Mouse (Mus musculus): ENCODE results near the gene Ccdc134. TPM values are rescaled to one million over a fixed set of nuclear protein-coding genes. Genes with fewer than 3 reads are reported as not detected.

The Ccdc134 gene
- total RNA-seq, 2 experiments from 2014 or later: 12.4 to 12.9 TPM

DNA sequence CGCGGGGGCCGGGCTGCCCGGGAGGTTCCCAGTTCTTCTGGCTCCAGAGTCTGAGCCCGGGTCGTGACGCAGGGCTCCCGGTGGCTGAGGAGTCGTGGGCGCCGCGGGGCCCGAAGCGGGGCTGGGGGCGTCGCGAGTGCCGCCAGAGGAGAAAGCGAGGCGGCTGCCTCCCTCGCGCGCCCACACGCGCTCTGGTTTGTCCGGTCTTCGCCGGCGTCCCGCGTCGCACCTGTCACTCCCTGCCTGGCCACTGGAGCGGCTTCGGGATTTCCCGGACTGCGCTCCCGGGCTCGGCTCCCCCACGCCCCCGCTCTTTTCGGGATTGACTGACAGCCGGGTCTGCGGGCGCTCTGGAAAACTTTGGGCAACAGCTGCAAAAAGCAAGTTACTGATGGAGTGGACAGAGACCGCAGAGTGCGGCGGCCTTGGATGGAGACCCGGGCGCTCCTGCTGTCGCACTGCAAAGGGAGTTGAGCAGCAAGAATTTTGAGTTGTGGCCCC, 19.9 kb downstream of the Ccdc134 start:
- DNase-seq (ENCODE audit: low spot score in 2 of 2): peak; percentile 53 to 59

DNA sequence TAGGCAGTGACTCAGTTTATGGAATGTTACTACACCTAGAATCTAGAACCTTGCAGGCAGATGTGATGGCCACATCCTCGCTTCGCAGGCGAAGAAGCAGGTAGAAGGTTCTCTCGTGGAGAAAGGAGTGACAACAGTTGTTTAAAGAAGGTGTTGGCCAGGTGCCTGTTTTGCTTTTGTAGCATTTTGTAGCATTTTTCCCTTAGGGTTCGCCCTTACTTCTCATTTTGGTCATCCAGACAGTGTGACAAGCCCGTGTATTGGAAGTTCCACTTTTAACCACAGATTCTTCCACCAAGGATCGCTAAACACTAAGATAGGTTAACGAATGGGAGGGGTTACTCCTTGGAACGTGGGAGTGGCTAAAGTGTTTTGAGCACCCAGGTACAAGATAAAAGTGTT, 20.8 kb downstream of the Ccdc134 start:
- no peak for DNase-seq (ENCODE audit: low spot score in 2 of 2)

DNA sequence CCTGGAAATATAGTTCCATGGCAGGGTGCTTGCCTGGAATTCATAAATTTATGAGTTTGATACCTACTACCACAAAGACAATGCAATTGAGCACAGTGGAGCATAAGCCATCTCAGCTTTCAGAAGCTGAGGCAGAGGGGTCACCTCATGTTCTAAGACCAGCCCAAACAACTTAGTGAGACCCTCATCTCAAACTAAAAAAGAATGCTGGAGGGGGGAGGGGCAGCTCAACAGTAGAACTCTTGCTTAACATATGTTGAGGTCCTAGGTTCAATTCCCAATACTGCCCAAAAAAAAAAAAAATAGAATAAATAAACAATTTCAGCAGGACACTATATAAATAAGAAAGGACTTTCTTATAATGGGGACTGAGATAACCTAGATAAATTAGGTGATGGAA, 22.3 kb downstream of the Ccdc134 start:
- DNase-seq (ENCODE audit: low spot score in 2 of 2): no peak

DNA sequence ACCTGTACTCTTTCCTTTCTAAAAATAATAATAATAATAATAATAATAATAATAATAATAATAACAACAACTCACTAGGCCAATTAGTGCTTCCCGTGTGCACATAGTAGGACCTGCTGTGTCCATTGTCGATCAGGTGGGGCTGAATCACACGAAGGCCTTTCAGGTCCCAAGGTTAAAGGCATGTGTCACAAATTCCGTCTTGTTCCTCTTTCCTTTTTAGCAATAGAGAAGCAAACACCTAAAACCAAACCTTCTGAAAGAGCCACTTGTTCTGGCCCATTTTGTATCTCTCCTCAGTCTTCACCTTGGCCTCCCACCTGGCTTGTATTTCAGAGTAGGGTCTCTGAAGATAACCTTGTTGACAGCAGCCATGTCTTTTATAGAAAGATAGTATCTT, 23.5 kb downstream of the Ccdc134 start:
- no peak for DNase-seq (ENCODE audit: low spot score in 2 of 2)

DNA sequence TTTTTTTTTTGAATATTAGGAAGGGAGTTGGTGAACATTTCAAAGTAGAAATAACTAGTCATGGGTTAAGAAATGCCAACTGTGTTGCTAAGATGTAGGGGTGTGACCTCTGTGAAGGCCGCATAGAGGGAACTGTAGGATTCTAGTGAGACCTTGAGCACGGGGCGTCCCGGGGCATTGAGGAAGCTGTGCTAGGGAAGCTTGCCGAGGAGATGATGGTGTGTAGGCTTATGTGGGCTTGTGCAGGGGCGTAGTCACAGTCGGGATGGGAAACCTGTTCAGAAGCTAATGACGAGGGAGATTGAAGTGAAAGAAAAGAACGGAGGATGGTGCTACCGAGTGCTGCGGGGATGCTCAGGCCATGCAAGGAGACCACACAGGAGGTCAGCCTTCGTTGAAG, 24.3 kb downstream of the Ccdc134 start:
- DNase-seq (ENCODE audit: low spot score in 2 of 2): no peak

DNA sequence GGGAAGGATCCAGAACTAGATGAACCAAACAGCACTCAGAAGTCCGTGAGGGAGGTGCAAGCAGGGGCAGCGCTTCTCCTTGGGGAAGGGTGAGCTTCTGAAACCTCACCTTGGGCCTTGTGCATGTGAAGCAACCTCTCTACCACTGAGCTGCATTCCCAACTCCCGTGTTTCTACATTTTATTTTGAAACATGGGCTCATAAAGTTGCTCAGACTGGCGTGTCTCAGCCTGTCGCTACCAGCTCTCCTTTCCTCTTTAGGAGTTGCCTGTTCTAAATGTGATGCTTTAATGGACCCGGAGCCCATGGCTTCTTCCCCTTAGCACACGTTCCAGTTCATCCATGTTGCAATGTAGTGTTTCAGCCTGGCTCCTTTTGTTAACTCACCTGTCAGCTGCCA, 24.7 kb downstream of the Ccdc134 start:
- DNase-seq (ENCODE audit: low spot score in 2 of 2): no peak

DNA sequence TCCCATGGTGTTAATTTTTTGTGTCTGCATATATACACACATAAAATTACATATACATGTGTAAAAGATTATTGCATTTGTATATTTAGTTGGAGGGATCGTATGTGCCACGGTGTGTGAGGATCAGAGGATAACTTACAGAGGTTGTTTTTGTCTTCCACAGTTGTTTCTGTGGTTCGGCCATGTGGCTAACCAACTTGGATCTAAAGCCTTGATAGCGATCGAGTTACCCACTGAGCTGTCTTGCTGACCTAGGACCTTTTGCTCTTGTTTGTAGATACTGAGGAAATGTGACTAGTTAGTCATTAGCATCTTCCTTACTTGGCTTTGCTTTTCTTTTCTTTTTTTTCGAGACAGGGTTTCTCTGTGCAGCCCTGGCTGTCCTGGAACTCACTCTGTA, 28.6 kb downstream of the Ccdc134 start:
- no peak for DNase-seq (ENCODE audit: low spot score in 2 of 2)

DNA sequence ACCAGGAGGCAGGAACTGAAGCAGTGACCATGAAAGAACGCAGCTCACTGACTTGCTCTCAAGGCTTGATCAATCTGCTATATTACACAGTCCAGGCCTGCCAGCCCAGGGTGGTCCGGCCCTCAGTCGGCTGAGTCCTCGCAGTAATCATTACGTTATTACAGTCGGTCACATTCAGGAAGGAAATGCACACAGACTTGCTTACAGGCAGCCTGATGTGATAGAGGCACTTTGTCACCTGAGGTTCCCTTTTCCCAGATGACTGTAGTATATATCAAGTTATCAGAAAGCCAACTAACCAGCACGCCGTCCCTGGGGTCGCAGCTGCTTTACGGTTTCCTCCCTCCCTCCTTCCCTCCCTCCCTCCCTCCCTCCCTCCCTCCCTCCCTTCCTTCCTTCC, 29.2 kb downstream of the Ccdc134 start:
- no peak for DNase-seq (ENCODE audit: low spot score in 2 of 2)

DNA sequence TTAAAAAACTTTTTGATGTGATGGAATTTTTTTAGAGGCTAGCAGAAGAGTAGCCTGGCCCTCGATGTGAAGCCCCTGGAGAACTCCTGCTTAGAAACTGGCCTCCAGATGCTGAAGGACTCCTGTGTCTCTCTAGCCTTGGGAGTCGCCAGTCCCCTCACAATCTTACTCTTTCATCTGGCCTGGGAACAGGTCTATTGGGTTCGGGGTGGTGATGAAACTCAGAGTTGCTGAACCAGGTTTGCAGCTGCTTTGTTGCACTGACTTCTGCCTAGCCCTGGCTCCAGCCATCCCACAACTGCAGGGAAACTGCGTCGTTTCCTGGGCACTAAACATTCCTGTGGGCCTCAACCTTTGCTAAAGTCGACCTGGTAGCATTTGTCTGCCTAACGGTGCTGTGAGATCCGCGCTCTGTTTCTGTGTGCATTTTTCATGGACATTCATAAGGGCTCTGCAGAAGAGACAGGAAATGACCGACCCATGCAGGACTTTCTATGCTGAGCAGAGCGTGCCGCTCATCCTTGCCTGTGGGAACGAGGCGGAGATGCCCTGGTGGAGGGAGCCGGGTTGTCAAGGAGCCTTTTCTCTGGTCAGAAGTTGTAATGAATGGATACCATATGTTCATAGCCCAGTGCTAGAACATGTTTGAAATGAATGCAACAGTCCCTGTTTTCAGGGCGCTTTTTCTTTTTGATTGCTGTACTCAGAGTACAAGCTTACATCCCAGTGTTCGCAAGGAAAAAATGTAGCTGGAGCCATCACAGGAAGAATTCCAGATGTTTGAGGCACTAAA, 30.7 kb downstream of the Ccdc134 start:
- DNase-seq (ENCODE audit: low spot score in 2 of 2): no peak

DNA sequence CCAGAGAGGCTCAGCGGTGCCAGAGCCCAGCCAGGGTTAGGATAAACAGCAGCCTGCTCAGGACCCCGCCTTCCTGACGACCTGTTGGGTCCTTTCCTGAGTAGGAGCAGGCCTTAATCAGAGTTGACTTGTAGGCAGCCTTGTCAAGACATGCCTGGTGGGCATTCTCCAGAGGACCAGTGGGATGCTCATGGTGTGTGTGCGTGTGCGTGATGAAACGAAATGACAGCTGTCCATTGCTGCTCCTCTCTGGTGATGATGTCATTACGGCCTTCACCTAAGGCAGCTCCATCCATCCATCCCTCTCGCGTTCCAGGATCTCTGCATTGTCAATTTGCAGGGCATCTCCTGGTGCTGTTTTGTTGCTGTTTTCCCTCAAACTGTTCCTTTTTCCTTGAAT, 31.7 kb downstream of the Ccdc134 start:
- DNase-seq (ENCODE audit: low spot score in 2 of 2): no peak

DNA sequence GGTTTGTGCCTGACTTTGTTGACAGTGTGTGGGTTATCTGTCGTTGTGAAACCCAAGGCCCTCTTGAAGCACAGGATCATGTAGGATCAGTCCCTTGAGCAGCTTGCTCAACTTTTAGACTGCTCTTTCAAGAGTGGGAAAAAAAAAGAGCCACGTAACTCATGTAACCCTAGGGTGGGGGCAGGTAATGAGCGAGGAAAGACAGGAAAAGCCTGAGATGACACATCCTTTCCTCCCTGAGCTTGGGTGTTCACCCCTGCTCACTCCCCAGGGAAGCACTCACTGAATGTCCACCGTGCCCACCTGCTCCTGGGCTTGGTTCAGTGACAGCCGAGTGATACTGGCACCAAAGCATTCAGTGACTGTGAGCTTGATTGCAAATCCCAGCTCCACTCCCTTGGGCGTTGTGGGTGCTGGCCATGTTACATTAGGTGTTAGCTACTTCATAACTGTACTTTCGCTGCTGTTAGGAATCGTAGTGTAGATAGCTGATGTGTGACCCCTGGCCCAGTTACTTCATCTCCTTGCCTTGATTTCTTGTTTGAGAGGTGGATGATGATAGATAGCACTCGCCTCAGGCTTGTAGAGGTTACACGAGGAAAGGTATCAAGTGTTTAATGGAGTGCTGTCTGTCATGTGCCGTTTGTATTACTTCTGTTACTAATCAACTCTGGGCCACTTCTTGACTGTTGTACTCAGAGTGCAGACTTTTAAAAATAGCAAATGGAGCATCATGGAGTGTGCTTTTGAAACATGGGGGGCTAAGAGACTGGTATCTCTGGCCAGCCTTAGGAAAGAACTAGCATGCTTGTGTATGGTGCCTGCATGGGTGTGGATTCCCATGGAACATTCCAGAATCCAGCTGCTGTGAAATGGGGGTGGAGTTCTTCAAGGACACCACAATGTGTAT, 33.3 kb downstream of the Ccdc134 start:
- no peak for DNase-seq (ENCODE audit: low spot score in 2 of 2)

DNA sequence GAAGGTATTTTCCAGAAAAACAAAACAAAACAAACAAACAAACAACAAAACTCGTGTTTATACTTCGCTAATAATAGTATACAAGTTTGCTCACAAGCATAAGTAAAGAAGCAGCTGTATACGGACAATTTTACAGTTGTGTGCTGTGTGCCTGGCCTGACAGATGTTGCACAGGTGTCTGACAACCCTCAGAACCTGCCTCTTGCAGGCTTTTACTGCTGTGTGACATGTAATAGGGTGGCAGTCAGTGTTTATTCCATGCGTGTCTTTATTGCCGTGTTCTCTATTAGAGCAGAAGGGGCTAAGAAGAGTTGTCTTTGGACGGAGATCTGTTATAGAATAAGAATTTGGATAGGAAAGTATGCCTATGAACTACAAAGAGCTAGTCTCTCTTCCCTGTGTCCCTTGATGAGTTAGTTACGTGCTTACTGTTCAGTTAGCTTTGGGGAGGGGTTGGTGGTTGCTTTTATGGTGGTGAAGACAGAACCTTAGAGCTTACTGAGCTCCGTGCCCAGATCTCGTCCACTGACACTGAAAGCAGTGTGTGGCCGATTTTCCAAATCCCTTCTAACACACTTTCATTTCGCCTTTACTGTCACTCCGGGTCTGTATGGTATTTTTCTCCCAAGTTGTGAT, 34.4 kb downstream of the Ccdc134 start:
- no peak for DNase-seq (ENCODE audit: low spot score in 2 of 2)

DNA sequence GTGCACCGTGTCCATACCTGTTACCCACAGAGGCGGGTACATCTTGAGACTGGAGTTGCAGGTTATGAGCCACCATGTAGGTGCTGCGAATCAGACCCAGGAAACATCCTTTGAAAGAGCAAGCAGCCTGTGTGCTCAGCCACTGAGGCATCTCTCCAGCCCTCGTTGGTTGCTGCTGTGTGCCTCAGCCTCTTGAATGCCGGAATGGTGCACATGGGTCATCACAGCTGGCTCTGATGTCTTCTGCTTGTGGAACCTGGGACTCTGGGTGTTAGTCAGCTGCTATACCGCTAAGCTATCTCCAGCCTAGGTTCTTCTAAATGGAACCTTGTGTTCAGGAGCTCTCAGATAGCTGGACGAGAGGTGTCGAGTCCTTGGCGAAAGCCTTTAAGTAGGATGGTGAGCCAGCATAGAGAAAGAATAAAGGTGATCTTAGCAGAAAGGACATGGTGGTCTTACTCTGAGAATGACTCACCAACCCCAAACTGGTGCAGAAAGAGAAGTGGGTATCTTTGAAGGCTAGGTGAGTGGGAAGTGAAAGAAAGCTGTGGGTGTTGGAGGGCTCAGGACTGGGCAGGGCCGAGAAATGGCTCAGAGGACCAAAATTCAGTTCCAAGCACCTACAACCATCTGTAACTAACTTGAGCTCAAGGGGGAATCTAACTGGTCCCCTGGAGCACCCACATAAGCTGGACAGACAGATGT, 35.8 kb downstream of the Ccdc134 start:
- DNase-seq (ENCODE audit: low spot score in 2 of 2): no peak

DNA sequence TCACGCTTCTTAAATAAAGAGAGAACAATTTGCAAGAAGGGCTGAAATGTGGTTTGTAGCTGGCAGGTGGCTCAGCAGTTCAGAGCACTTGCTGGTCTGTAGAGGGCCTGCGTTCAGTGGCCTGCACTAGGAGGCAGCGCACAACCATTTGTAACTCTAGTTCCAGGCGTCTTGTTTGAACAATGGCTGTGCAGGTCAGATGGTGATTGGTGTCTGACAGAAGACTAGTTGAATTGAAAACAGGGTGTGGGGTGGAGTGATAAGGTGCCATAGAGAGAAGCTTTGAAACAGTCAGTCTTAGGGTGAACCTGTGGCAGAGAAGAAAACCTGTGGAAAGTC, 36.3 kb downstream of the Ccdc134 start:
- DNase-seq (ENCODE audit: low spot score in 2 of 2): no peak

DNA sequence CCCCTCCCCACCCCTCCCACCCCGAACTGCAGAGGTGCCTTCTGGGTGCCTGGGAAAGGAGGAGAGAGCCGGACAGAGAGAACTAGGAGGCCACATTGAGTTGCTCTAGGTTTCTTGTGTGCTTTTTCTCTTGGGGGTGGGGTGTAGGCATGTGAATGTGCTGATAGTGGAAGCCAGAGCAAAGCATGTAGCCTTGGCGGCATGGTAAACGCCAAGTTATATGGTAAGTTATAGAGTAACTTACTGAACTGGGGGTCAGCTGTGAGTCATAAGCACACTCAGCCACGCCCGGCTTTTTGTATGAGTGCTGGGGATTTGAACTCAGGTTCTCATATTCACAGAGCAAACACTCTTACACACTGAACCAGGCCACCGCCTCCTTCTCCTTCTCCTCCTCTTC, 36.8 kb downstream of the Ccdc134 start:
- DNase-seq (ENCODE audit: low spot score in 2 of 2): no peak

DNA sequence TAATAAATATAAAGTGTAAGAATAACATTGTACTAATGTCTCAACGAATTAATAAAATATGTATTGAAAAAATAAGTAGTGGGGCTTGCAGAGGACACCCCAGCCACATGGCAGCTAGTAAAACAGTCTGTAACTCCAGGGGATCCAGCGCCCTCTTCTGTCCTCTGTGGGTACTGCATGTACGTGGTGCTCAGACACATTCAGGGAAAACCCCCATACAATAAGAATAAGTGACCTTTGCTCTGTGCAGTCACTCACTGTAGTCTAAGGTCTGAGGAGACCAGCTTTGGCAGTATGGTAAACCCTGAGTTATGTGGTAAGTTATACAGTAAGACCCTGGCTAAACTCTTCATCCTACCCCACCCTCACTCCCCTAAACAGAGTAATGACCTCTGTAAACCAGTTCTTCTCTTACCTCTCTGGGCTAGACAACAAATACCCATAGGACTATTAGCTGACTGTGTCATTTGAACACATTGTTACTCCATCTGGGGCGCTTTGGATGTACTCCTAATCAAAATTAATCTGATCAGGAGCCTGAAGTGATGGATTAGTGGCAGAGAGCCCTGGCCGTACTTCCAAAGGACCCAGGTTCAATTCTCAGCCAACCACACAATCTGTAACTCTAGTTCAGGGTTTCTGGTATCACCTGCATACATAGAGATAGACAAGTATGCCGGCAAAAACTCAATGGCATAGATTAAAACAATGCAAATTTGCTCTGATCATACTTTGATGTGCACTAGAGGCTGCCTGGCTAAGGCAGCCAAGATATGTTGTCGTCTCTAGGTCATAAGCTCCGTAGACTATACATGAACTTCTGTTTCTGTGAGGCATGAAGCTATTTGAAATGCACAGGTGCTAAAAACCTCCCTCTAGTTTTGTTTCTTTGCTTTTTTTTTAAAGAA, 37.9 kb downstream of the Ccdc134 start:
- peak; percentile 59 to 88 for DNase-seq (ENCODE audit: low spot score in 2 of 2)

DNA sequence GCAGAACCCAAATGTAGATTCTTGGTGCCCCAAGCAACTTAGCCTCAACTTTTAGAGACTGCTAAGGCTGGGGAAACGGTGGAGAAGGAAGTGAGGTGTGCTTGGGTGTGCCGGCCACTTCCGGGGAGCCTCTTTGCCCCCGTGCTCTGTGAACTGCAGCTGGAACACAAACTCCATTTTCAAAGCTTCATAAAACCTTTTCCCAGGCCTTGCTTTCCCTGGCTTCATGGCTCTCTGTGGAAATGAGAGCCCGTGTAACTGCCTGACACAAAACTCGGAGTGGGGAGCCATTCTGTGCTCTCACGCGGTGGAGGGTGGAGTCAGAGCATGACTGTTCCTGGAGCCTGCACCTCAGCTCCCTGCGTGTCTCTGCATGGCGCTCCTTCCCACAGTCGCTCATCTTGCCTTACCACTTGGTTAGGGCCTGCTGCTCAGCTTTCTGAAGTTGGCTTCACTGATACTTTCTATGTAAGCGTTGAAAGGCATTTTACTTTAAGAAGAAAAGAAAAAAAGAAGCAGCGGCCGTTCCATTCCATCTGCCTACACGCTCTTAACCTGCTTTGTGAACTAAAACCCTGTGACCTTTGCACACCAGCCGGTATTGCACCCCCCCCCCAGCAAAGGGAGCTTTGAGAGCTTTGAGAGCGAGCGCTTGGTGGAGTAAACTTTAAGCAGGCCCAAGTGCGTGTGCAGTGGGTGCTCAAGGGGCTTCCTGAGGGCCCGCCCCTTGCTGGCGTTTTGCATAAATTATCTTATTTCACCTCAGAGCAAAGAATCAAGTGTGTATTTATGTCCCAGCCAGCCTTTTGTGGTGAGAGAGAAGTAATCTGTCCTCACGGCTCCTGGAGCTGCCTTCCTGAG, 38.7 kb downstream of the Ccdc134 start:
- no peak for DNase-seq (ENCODE audit: low spot score in 2 of 2)

DNA sequence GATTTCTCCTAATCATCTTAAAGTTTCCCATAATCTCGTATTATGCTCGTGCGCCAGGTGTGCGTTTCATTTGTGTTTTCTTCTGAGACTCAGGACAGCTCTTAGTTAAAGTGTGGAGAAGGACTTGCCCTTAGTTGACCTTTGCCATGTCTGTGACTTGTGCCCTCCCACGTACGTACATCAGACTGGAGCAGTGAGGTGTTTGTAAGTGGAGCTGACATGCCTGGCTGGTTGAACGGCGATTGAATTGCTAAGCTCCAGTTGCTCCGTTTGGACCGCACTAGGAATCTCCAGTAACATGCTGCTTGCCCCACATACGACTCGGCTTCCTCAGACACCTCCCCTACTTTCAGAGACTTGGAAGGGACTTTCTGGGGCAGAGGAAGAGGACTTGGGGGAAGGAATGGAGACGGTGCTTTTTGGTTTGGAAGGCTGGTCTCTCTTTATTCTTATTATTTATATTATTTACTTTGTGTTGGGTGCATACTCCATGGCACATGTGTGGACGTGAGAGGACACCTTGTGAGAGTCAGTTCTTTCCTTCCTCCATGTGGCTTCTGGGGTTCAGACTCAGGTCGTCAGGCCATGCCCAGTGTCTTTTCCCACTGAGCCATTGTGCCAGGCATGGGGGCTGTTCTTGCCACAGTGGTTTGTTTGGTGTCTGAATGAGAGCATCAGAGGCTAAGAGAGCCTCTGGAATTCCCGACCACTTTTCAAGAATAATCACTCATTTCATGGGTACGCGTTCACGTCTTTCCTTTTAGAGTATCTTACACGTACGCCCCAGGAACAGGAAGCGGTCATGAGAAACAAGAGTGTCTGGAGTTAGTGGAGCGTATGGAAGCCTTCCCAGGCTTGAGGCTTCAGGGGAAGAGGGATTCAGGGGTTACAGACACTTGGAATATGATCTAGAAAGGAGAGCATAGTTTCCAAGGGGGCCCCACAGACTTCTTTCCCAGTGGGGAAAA, 39.8 kb downstream of the Ccdc134 start:
- no peak for DNase-seq (ENCODE audit: low spot score in 2 of 2)

Measured in layer of hippocampus, adult 18-20 months (tissue).